Mouse (Mus musculus): ENCODE results near the gene Adcyap1r1.

- TF ChIP-seq POLR2A (IDR thresholded peaks at IDR 0.05; ENCODE audit: extremely low read depth, insufficient read depth, low read length) (no peak), CTCF (IDR thresholded peaks at IDR 0.05; ENCODE audit: low read depth, low read length) (no peak)
Measured at GRCm38 (mm10) chr6:55407345-55407744, 44.4 kb upstream of the Adcyap1r1 start.
